Mouse (Mus musculus) bone marrow, adult 2 months (tissue): ENCODE measurements around the gene Bmx.

Source experiments
- CTCF ChIP-seq: fragments of 200-500 bp; IDR thresholded peaks from 2 replicates; pipeline ENCODE4 v1.5.1; 2011; ENCODE audit warnings: low read length, control low read depth; ENCODE audit not compliant: control insufficient read depth, insufficient read depth
- POLR2A ChIP-seq: fragments of 200-500 bp; IDR thresholded peaks from 2 replicates; pipeline ENCODE4 v1.6.1; 2011; ENCODE audit warnings: low read depth, mild to moderate bottlenecking, control low read depth, low read length, borderline replicate concordance; ENCODE audit not compliant: control insufficient read depth

GRCm38 (mm10) chrX:164178856-164179255, 79.1 kb downstream of the Bmx start:
- TF ChIP-seq CTCF = no peak
- TF ChIP-seq POLR2A = no peak
